Mouse (Mus musculus) forebrain, embryonic 11.5 days (tissue): ENCODE measurements around the gene Ikzf1. TPM values are rescaled to one million over a fixed set of nuclear protein-coding genes. Genes with fewer than 3 reads are reported as not detected.

Source experiments
- ATAC-seq: fragments of 200-750 bp; cut with Nextera tagmentation; replicated peaks from 2 replicates; pipeline ENCODE4 v1.8.0; 2017; ENCODE audit warnings: moderate TSS enrichment; ENCODE audit not compliant: low FRiP score
- DNase-seq: peaks from one replicate; pipeline ENCODE4 v3.0.0-alpha.2; 2017; ENCODE audit warnings: low spot score
- H3K27ac ChIP-seq: fragments of 300-500 bp; sonication (generic); 2 replicates; pipeline ENCODE4 v1.5.1; 2014; ENCODE audit warnings: low read depth, low read length
- H3K27me3 ChIP-seq: fragments of 300-500 bp; sonication (generic); 2 replicates; pipeline ENCODE4 v1.6.1; 2014; ENCODE audit warnings: mild to moderate bottlenecking, low read length, mixed read lengths; ENCODE audit not compliant: control insufficient read depth, insufficient read depth
- H3K36me3 ChIP-seq: fragments of 300-500 bp; sonication (generic); 2 replicates; pipeline ENCODE4 v1.6.1; 2014; ENCODE audit warnings: mild to moderate bottlenecking, low read length, moderate library complexity, mixed read lengths; ENCODE audit not compliant: control insufficient read depth, insufficient read depth
- H3K4me1 ChIP-seq: fragments of 300-500 bp; sonication (generic); replicated peaks from 2 replicates; pipeline ENCODE4 v1.6.1; 2014; ENCODE audit warnings: low read length, mixed read lengths; ENCODE audit not compliant: control insufficient read depth, insufficient read depth
- H3K4me2 ChIP-seq: fragments of 300-500 bp; sonication (generic); 2 replicates; pipeline ENCODE4 v1.6.1; 2014; ENCODE audit warnings: low read depth, mild to moderate bottlenecking, low read length, moderate library complexity, mixed read lengths; ENCODE audit not compliant: severe bottlenecking
- H3K4me3 ChIP-seq: fragments of 300-500 bp; sonication (generic); 2 replicates; pipeline ENCODE4 v1.5.1; 2014; ENCODE audit warnings: low read depth, low read length
- H3K9ac ChIP-seq: fragments of 300-500 bp; sonication (generic); 2 replicates; pipeline ENCODE4 v1.6.1; 2014; ENCODE audit warnings: low read length
- H3K9me3 ChIP-seq: fragments of 300-500 bp; sonication (generic); 2 replicates; pipeline ENCODE4 v1.6.1; 2016; ENCODE audit warnings: low read length, mixed read lengths; ENCODE audit not compliant: control insufficient read depth
- WGBS: fragments of 180-500 bp; shearing (Covaris S2); extraction: QIAGEN DNeasy Blood & Tissue Kit; methylation state at CpG from one replicate; pipeline ENCODE4 v1.1.7; 2014; 5-methylcytosine and 5-hydroxymethylcytosine counted together
- polyA plus RNA-seq: library from polyadenylated mRNA; unstranded; fragments of >200 nt; fragmentation: Nextera tagmentation; extraction: Ambion mirVana; gene quantifications from 2 replicates; pipeline ENCODE4 v1.2.1, GENCODE M21; 2014

Gene Ikzf1
- polyA plus RNA-seq, 1 experiment from 2014 or later, result 3.4 TPM

DNA sequence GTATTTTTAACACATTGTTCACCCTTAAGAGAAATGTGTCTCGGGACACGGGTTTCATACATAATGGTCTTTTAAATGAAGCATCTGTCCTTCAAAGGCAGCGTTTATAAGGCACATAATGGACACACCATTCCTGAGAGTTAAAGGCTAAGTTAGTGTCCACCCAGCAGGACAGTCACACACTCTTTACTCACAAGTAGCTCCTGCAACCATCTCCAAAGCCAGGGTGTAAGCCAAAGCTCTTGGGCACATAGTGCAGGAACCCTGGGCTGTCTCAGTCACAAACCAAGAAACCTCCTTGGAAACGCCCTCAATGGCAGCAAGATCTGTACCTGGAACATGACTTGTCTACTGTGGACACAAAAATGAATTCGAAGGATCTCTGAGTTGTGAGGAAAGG lies 68.1 kb downstream of the Ikzf1 start:
- no peaks in the 10 kb centered on the region for H3K9me3 ChIP-seq
- no peak overlapping the region for H3K4me2 ChIP-seq
- H3K4me3 ChIP-seq, result no peak overlapping the region
- whole genome bisulfite sequencing, result 84% methylated on average over 5 of the region's 5 CpGs
- H3K9ac ChIP-seq, result no peak overlapping the region
- no peak for ATAC-seq
- DNase-seq, result no peak
- H3K4me1 ChIP-seq, result no peaks in the 10 kb centered on the region
- no peak overlapping the region for H3K27ac ChIP-seq
- no peaks in the 10 kb centered on the region for H3K27me3 ChIP-seq
- H3K36me3 ChIP-seq, result no peaks in the 10 kb centered on the region

DNA sequence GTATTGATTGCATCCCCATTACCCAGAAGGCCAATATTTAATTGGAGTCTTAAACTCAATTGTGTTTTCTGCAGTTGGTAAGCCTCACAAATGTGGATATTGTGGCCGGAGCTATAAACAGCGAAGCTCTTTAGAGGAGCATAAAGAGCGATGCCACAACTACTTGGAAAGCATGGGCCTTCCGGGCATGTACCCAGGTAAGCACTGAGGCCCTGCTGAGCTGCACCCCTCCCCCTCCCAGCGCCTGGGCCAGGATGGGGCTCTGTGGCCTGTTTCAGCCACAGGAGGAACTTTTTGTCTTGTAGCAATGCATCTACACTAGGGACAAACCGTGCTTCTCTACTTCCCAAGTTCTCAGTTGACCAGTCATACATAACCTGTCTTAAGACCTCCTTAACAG lies 73.3 kb downstream of the Ikzf1 start:
- H3K36me3 ChIP-seq, result no peaks in the 10 kb centered on the region
- no peak overlapping the region for H3K4me2 ChIP-seq
- no peak for ATAC-seq
- H3K9ac ChIP-seq, result no peak overlapping the region
- H3K27me3 ChIP-seq, result no peaks in the 10 kb centered on the region
- H3K9me3 ChIP-seq, result no peaks in the 10 kb centered on the region
- DNase-seq, result no peak
- no peak overlapping the region for H3K27ac ChIP-seq
- H3K4me1 ChIP-seq, result no peaks in the 10 kb centered on the region
- WGBS, result 79% methylated on average over 6 of the region's 6 CpGs
- no peak overlapping the region for H3K4me3 ChIP-seq

DNA sequence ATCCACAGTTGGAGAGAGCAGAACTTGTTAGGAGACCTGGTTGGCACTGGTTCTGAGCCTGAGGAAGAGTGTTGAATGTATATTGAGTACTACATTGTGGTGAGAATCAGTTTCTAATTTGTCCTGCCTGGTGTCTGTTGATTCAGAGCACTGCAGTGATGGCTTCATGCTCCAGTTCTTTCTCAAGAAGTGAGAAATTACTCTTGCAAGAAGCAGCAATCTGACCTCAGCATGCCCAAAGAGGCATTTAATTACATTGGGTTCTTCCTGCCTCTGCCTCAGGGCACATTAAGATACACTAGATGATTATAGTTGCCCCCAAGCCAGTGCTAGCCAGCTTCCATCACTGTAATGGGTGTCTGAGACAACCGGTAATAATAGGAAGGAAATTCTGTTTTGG lies 74.1 kb downstream of the Ikzf1 start:
- no peak overlapping the region for H3K4me2 ChIP-seq
- H3K9me3 ChIP-seq, result no peaks in the 10 kb centered on the region
- H3K27ac ChIP-seq, result no peak overlapping the region
- H3K27me3 ChIP-seq, result no peaks in the 10 kb centered on the region
- H3K9ac ChIP-seq, result no peak overlapping the region
- no peaks in the 10 kb centered on the region for H3K36me3 ChIP-seq
- H3K4me3 ChIP-seq, result no peak overlapping the region
- ATAC-seq (no peak), DNase-seq (no peak)
- H3K4me1 ChIP-seq, result no peaks in the 10 kb centered on the region
- 96% methylated on average over 1 of the region's 1 CpGs for WGBS

DNA sequence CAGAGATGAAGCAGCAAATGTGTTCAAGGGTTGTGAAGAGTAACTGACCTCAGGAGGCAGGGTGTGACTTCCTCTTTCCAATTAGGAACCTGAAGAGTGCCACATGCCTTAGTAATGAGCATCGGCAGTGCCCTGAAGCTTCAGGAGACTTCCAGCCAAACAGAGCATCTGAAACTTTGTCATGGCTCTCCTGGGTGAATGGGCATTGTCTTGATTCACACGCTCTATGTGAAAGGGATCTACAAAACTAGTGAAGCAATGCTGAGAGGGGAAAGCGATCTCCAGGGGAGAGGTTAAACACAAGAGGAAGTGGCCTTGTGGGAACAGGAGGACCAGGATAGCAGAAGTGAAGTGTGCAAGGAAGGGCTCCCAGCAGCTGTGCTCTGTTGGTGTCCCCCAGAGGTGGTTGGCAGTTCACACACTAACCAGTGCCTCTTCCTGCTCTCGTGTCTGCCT lies 78.4 kb downstream of the Ikzf1 start:
- H3K36me3 ChIP-seq, result no peaks in the 10 kb centered on the region
- no peaks in the 10 kb centered on the region for H3K9me3 ChIP-seq
- no peak for DNase-seq
- H3K4me3 ChIP-seq, result no peak overlapping the region
- no peak overlapping the region for H3K9ac ChIP-seq
- no peaks in the 10 kb centered on the region for H3K27me3 ChIP-seq
- ATAC-seq, result no peak
- WGBS, result 71% methylated on average over 4 of the region's 4 CpGs
- H3K4me2 ChIP-seq, result no peak overlapping the region
- H3K27ac ChIP-seq, result no peak overlapping the region
- H3K4me1 ChIP-seq, result no peaks in the 10 kb centered on the region

DNA sequence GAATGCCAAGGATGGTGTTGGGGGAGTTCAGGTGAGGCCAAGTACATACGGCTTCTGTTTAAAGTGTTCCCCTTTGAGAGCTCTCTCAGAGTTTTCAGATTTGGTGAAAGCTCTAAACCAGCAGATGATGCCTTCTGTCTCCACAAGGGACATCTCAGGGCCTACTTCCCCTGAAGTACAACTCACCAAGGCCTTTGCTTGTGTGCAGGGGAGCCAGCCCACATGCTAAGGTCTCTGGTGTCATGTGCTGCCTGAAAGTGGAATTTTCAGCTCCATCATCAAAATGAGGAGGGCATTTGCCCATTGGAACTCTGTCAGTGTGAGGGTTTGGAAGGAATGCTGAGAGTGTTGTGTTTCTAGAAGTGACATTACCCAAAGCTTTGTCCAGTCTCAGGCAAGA lies 80.6 kb downstream of the Ikzf1 start:
- Histone ChIP-seq H3K4me3 (no peak overlapping the region), H3K36me3 (no peaks in the 10 kb centered on the region), H3K27ac (no peak overlapping the region), H3K4me2 (no peak overlapping the region), H3K4me1 (no peaks in the 10 kb centered on the region), H3K9ac (no peak overlapping the region), H3K27me3 (no peaks in the 10 kb centered on the region), H3K9me3 (no peaks in the 10 kb centered on the region)
- DNase-seq (no peak), ATAC-seq (no peak)
- WGBS, result 68% methylated on average over 1 of the region's 1 CpGs

DNA sequence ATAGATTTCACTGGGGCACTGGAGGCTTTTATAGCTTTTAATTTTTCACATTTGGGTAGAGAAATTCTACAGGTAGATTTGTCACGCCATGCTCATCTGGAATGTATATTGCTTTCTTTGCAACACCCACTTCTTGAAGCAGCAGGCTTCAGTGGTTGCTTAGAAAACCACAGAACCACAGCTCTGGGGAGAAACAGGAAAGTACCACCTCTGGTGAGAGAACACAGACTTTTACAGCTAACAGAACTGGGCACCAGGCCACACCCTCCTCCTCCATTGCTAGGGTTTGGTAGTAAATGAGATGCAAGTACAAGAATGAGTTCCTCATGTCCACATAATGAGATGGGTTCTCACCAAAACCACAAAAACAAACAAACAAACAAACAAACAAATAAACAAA lies 81.3 kb downstream of the Ikzf1 start:
- Histone ChIP-seq H3K36me3 (no peaks in the 10 kb centered on the region), H3K27me3 (no peaks in the 10 kb centered on the region), H3K27ac (no peak overlapping the region), H3K4me1 (no peaks in the 10 kb centered on the region), H3K4me3 (no peak overlapping the region), H3K4me2 (no peak overlapping the region), H3K9me3 (no peaks in the 10 kb centered on the region), H3K9ac (no peak overlapping the region)
- no peak for ATAC-seq
- DNase-seq, result no peak
- 88% methylated on average over 1 of the region's 1 CpGs for WGBS

DNA sequence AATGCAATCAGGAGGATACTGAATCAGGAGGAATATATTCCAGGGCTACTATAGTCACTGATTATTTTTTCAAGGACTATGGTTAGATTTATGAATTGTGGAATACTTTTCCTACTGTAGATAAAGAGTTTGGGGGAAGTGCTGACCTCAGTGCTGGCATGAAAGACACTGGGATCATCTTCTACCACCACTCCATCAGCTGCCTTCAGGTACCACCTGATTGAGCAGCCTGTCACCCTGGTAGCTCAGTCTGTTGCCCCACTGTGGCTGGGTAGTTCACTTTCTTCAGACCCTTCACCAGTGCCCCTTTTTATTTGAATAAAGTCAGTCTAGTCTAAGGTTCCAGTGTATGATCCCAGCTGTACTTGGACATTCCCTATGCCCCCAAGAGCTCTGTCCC lies 81.9 kb downstream of the Ikzf1 start:
- no peak overlapping the region for H3K4me3 ChIP-seq
- DNase-seq, result no peak
- no peak overlapping the region for H3K4me2 ChIP-seq
- H3K9me3 ChIP-seq, result no peaks in the 10 kb centered on the region
- H3K27ac ChIP-seq, result no peak overlapping the region
- no peaks in the 10 kb centered on the region for H3K4me1 ChIP-seq
- H3K27me3 ChIP-seq, result no peaks in the 10 kb centered on the region
- H3K36me3 ChIP-seq, result no peaks in the 10 kb centered on the region
- no peak overlapping the region for H3K9ac ChIP-seq
- ATAC-seq, result no peak

DNA sequence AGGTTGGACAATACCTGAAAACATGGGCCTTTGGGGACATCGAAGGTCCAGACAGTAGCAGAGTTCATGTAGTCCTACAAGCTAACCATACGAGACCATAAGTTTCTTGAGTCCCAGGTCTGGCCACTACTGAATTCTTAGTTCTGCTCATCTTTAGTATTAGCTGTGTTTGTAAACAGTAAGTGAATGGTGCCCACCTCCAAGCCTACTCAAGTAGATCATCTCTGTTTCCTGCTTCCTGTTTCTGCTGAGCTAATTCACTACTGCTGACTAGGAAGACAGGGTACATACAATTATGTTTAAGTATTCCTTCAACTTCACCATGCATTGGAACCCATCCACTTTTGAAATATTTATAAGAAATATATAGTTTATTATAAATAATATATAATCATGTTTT lies 83.3 kb downstream of the Ikzf1 start:
- Histone ChIP-seq H3K4me2 (no peak overlapping the region), H3K9me3 (no peaks in the 10 kb centered on the region), H3K36me3 (no peaks in the 10 kb centered on the region), H3K27me3 (no peaks in the 10 kb centered on the region), H3K27ac (no peak overlapping the region), H3K9ac (no peak overlapping the region), H3K4me3 (no peak overlapping the region), H3K4me1 (no peaks in the 10 kb centered on the region)
- no peak for DNase-seq
- no peak for ATAC-seq
- WGBS, result 94% methylated on average over 2 of the region's 2 CpGs

DNA sequence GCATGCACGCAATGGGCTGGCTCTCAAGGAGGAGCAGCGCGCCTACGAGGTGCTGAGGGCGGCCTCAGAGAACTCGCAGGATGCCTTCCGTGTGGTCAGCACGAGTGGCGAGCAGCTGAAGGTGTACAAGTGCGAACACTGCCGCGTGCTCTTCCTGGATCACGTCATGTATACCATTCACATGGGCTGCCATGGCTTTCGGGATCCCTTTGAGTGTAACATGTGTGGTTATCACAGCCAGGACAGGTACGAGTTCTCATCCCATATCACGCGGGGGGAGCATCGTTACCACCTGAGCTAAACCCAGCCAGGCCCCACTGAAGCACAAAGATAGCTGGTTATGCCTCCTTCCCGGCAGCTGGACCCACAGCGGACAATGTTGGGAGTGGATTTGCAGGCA lies 84.5 kb downstream of the Ikzf1 start:
- no peaks in the 10 kb centered on the region for H3K27me3 ChIP-seq
- no peak overlapping the region for H3K9ac ChIP-seq
- H3K4me2 ChIP-seq, result no peak overlapping the region
- no peaks in the 10 kb centered on the region for H3K9me3 ChIP-seq
- no peaks in the 10 kb centered on the region for H3K4me1 ChIP-seq
- H3K27ac ChIP-seq, result no peak overlapping the region
- no peak overlapping the region for H3K4me3 ChIP-seq
- no peak for DNase-seq
- WGBS, result 92% methylated on average over 20 of the region's 20 CpGs
- H3K36me3 ChIP-seq, result no peaks in the 10 kb centered on the region
- ATAC-seq, result 0 out of 2 replicates have a peak, but pooled peaks have one; percentile 5
